ENCODE assay signal across 15 mouse cellular contexts in the genomic region with DNA sequence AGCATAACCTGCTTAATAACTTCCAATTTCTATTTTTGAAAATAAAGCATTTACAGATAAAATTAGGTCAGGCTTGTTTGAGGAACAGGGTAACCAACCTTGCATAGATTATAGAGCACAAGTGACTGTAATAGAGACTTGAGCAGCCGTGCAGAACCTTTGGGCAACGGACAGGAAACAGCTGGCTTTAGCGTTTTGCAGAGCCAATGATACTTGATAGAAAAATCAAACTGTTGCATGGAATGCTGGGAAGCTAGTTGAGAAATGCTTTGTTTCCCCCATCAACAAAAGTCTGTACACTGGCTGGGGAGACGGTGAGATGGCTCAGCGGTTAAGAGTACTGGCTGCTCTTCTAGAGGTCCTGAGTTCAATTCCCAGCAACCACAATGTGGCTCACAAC.
"Had no signal": no experiment of that assay in that cellular context is flagged by ENCODE, and none has a peak within 500 bp of the region (broad histone marks: within the 10 kb centered on the region; RNA-seq: fewer than 3 reads in every experiment).

No protein-coding gene starts in this region.

- H3K27me3 ChIP-seq: midbrain, embryonic 12.5 days; neural tube, embryonic 13.5 days; neural tube, embryonic 15.5 days had no signal

- H3K36me3 ChIP-seq: midbrain, embryonic 10.5 days; midbrain, embryonic 12.5 days; neural tube, embryonic 13.5 days; neural tube, embryonic 15.5 days had no signal

- DNase-seq: lung, adult 18-20 months; lung, embryonic 14.5 days; lung, postnatal 10 days; lung, postnatal 4 days; midbrain, embryonic 14.5 days; right cerebral cortex, postnatal 14 days; spleen, adult 18-20 months; thymus, adult 18-20 months; thymus, postnatal 14 days; thymus, postnatal 36 days had no signal

- H3K27ac ChIP-seq: midbrain, embryonic 10.5 days; midbrain, embryonic 12.5 days; neural tube, embryonic 13.5 days; neural tube, embryonic 15.5 days had no signal

- H3K4me2 ChIP-seq: lung, embryonic 14.5 days; midbrain, embryonic 12.5 days; neural tube, embryonic 13.5 days; neural tube, embryonic 15.5 days had no signal

- H3K9ac ChIP-seq: lung, embryonic 14.5 days; midbrain, embryonic 12.5 days; neural tube, embryonic 13.5 days; neural tube, embryonic 15.5 days had no signal

- H3K4me1 ChIP-seq: midbrain, embryonic 10.5 days; midbrain, embryonic 12.5 days; neural tube, embryonic 13.5 days; neural tube, embryonic 15.5 days had no signal

- H3K4me3 ChIP-seq: midbrain, embryonic 10.5 days; midbrain, embryonic 12.5 days; myocyte; neural tube, embryonic 13.5 days; neural tube, embryonic 15.5 days had no signal

- H3K9me3 ChIP-seq: midbrain, embryonic 10.5 days; midbrain, embryonic 12.5 days; neural tube, embryonic 13.5 days; neural tube, embryonic 15.5 days had no signal
